Mouse (Mus musculus) frontal cortex, adult 2 months (tissue): ENCODE results near the gene Camk2g. TPM values are rescaled to one million over a fixed set of nuclear protein-coding genes. Genes with fewer than 3 reads are reported as not detected.
A peak's percentile ranks its signal among the peaks of the same experiment; 100 is the strongest.

Source experiments
- DNase-seq, 2 experiments: peaks; one replicate each; pipeline ENCODE4 v3.0.0; 2022; ENCODE audit warnings: low spot score in 1 of 2; ENCODE audit errors: extremely low spot score in 1 of 2
- polyA plus RNA-seq: library from polyadenylated mRNA; depleted of rRNA; stranded (reverse); fragments of >200 nt; gene quantifications from 2 replicates; pipeline ENCODE4 v1.2.3, GENCODE M21; 2012

Gene Camk2g
- polyA plus RNA-seq, 1 experiment, result 208 TPM

DNA sequence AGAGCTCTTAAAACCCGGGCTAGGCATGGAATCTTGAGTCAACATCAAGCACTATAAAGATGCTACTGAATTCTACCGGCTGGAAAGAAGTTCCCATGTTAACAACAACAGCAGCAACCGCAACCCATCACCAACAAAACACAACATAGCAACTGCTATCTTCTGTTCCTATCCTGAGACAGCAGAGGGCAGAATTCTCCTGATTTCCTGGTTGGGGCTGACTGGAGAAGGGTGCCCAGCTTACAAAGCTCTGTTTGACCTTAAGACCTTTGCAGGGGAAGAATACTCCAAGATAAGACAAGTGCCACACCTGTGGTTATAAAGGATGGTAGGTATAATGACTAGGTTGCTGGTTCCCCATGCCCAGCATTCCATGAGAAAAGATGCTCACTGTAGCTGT is 47.0 kb downstream of the Camk2g start:
- DNase-seq, result no peak

DNA sequence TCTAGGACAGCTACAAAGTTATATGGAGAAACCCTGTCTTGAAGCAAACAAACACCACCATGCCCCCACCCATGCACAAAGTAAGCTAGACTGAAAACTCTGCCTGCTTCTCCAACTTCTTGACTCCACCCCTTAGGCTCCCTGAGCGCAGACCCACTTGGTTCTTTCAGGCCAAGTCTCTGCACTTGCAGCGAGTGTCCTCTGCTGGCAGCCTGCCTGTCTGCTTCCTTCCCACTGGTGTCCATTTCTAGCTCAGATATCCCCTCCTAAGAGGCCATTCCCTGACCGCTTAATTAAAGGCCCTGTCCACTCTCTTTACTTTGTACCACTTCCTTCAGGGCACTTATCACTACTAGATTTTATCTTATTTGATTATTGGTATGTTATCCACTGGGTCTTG is 50.3 kb downstream of the Camk2g start:
- no peak for DNase-seq

DNA sequence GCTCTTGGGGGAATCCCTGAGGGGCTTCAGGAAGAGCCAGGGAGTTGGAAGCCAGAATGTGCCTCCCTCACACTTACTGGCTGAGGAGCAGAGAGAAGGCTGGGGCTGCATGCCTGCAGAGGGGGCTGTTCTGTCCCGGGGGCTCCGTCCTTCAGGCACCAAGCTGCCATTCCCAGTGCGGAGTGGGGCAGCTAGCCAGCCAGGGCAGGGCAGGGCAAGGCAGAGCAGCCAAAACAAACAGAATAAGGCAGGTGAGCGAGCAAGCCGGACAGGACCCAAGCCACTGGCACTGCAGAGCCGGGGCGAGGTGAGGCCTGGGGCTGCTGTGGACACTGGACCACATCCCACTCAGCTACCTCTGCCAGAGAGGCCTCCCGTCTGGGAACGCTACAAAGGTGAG is 52.6 kb downstream of the Camk2g start:
- no peak for DNase-seq

DNA sequence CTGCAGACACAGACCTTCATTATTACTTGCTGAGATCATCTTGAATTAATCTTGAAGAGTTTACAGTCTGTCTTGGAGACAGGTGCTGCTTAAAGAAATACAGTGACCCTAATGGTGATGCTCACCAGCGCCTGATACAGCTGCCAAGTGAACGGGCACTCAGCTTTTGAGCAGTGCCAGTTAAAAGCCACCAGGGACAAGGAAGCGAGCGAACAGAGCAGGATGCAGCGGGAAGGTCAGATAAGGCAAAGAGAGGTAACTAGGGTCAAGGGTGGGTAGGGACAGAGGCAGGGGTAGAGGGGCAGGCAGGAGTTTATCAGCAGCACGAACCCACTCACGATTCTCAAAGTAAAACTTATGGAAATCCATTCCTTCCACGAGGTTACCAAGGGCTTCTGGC is 55.4 kb downstream of the Camk2g start:
- DNase-seq, result no peak

DNA sequence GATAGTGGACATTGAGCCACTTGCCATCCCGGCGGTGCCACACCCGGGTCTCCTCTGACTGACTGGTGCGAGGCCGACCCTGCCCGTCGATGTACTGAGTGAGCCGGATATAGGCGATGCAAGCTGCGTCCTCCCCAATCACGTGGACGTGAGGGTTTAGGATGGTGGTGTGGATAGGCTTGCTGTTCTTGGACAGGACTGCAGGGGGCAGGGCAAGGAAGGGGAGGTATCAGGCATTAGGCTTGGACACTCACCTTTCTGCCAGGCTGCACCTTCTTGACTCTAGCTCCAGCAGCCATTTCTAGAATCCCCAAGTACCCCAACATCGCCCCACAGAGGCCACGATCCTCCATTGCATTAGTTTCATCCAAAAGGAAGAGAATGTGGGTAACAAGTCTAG is 56.6 kb downstream of the Camk2g start:
- DNase-seq, result peak in 1 of 2 experiments; percentile 64

DNA sequence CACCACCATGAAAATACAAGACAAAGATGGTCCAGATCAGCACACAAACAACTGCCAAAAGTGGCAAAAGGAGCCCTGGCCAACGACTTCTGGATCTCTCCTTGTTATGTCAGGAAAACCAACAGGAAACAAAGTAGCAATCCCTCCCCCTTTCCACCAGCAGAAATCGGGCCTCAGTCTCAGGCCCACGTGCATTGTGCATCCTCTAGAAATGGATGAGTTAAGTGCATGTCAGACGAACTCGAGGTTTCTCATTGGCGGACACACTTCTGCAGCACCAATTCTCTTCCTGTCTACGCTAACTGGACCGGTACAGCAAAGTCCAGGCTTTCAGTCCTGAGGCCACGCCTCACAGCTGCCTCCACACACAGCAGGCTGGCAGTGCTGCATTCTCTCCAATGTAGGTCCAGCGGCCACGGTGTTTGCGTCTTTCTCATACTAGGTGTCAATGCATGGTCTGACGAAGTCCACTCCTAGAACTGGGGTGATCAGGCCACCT is 57.9 kb downstream of the Camk2g start:
- no peak for DNase-seq

DNA sequence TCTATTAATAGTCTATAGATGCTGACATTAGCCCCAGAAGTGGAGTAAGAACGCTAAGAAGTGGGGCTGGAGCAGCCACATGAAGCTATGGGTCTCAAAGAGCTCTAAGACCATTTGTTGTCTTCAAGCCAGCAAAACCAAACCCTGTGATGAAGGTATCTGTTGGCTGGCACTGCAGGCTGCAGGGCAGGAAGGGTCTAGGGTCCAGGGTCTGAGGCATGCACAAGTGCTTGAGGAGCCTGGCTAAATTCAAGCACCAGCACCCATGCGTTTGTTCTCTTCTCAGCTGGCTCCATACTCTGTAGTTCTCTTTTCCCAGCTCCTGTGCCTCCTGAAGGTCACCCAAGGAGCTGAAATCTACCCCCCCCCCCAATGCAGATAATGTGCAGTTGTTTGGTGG is 58.8 kb downstream of the Camk2g start:
- no peak for DNase-seq

DNA sequence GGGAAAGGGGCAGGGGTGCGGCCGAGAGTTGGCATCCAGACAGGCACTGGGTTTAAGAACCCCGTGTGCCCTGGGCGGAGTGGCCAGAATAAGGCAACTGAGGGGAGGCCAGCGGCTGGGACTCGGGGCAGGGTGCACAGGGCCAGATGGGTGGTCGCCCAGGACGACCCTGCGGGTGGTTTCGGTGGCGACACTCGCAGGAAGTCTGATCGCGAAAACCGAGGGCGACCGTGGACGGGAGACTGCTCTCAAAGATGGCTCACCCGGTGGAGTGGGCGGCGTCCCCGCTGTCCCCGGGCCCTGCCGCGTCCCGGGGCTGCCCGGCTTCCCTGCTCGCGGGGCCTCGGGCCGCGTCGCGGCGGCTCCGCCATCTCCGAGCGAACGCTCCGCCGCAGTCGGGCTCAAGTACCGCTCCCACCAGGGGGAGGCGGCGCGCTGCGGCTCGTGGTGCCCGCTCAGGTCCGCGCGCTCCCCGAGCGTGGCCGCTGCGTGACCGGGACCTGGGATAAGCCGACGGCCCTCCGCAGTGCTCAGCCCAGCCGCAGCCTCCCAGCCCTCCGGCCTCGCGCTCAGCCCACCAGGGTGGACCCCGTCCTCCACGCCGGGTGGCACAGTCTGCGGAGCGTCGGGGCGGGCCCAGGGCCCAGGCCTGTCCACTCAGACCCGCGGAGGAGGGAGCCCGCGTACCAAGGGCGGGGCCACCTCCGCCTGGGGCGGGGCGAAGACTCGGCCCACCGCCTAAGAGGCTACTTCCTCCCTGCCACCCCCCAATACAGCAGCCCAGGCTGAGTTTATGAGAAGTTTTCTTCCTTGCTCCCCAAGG is 59.7 kb downstream of the Camk2g start, which contains the start of gene Ndst2:
Ndst2 (minus strand) TSS at position 611 of the 823 bp plus-strand sequence.
- peak in 1 of 2 experiments; percentile 84 for DNase-seq

DNA sequence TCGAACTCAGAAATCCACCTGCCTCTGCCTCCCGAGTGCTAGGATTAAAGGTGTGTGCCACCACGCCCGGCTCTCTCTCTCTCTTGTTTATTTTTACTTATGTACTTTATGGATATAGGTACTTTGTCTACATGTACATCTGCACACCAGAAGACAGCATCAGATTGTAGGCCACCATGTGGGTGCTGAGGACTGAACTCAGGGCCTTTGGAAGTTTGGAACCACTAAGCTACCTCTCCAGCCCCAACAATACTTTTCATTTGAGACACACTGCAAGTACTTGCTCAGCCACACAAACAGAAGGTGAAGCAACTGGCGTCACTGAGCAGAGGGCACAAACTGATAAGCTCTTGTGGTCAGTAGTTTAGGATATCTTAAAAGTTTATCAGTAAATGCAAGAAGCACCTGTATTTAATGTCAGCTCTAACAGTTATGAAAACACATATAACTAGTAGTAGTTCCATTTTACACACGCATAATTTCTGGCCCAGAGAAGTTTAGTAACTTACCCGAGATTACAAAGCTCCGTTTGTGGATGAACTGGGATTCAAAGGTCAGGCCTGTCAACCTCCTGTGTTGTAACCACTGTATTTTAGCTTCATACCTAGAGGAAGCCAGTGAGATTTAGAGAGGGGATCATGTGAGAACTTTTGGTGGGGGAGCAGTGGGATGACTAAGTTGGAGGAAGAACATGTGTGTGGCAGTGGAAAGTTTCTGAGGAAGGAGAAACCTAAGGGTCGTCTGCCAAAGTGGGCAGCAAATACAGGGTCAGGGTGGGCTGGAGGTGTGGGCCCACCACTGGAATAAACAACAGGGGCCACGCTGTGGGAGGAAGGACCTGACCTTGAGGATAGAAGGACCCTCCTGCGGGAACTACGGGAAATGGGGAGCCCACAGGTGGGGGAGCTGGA is 60.6 kb downstream of the Camk2g start:
- no peak for DNase-seq

DNA sequence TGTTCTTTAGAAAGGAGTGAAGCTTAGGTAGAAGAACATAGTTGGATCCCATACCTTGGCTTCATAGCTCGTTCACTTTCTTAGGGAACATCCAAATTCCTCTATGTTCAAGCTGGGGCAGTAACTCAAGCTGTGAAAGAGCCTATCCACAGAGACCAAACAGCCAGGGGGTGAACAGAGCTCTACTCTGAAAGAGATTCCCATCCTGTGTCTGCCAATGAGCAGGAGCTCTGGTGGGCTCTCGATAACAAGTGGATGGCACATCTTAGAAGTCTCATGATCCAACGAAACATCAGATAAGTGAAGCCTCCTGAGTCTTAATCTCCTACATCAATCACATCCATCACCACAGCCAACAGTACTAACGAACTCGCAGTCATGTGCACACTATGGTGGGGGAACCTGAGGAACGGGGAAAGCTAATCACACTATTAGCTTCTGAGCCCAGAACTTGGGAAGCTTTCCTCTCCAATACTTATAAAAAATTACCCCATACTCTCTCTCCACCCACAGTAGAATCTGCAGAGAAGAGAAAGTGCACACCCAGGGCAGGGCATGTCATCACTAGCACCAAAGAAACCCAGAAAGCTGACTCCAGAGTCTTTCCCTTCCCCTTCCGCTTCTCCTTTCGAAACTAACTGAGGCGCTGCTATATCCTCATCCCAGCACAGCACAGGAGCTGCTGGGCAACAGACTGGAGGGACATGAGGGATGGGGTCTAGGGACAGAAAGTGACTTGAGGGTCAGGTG is 62.9 kb downstream of the Camk2g start:
- no peak for DNase-seq

DNA sequence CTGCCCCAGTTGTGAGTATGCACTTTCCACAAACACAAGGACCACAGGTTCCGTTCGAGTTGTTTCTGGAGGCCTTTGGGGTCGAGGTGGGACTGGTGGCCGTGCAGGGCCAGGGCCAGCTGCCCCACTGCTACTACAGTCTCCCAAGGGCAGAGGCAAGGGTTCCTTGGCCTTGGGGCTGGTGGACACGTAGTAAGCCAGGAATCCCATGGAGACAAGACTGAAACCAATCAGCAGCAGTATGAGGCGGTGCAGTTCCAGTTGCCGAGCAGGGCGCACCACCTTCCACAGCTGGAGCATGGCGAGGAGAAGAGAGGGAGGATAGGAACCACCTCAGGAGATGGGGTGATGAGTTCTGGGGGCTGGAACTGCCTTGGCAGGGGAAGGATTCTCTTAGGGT is 64.0 kb downstream of the Camk2g start:
- no peak for DNase-seq

DNA sequence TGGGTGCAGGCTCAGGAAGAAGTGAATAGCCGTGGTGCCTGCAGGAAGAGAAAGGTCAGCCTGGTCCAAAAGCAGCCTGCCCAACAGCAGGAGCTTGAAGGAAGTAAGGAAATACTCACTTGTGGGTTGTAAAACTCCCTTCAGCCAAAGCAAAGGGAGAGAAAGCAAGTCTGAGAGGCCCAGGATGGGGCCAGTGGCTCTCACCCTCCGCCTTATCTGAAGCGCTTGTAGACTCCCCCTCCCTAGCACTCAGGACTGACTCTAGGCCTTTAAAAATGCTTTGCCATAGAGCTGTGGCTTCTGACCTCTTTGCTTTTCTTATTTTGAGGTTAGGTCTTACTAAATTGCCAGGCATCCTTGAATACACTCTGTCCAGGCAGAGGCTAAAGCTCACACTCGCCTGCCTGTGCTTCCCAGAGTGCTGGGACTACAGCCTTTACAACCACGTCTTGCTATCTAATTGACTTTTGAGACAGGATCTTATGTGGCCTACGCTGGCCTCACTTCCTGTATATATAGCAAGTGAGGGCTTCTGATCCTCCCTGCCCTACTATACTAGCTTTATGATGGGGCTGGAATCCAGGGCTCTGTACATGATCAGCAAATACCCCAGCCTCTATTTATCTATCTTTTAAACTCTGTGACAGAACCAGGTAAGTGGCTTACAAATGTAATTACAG is 68.1 kb downstream of the Camk2g start:
- DNase-seq, result no peak

DNA sequence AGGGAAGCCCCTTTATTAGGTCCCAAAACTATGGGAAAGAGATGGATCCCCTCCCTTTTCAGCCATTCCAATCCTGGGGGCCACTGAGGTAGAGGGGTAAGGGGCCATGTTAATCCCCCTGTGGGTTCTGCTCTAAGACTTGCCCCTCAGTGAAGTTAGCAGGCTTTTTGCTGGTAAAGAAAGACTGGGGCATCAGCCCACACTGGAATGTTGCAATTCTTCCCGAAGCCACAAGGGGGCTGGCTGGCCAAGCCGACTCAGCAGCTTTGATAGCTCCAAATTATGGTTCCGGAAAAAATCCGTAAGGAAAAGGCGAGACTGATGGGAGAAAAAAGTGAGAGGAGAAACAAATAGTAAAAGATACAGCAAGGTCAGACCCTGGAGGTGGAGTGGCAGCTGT is 69.8 kb downstream of the Camk2g start:
- DNase-seq, result peak; percentile 56 to 86

DNA sequence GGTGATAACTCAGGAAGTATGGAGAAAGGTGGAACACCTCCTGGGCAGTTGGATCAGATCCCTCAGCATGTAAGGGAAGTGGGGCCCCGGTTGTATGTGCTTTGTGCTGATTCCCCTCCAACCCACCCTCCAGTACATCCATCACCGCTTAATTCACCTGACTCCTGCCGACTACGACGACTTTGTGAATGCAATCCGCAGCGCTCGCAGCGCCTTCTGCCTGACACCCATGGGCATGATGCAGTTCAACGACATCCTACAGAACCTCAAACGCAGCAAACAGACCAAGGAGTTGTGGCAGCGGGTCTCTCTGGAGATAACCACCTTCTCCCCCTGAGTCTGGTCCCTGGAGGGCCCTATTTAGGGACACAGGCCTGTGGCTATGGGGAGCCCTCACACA is 70.9 kb downstream of the Camk2g start:
- DNase-seq, result no peak

DNA sequence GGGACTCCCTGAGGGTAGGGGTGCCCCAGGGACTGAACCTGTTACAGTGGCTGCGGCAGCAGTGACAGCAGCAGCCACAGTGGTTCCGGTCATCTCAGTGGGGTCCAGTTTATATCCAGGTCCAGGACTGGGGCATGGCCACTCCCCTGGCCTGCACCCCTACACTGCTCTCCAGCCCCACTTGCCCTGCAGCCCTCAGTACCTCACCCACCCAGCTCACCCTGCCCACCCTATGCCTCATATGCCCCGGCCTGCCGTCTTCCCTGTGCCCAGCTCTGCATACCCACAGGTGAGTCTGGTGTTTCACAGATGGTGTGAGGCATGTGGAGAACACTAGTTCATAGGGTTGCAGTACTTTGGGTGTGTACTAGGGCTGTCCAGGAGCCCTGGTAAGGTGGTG is 72.5 kb downstream of the Camk2g start:
- no peak for DNase-seq

DNA sequence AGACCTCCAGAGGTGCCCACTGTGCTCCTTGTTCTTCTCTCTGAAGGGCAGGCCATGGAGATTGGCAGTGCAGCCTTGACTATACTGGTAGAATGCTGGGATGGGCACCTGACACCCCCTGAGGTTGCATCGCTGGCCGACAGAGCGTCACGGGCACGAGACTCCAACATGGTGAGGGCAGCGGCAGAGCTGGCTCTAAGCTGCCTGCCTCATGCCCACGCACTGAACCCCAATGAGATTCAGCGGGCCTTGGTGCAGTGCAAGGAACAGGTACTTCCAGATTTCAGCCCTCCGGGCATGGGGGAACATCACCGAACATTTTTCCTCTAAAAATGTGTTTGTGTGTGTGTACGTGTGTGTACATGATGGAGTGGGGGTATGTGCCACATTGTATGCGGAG is 74.1 kb downstream of the Camk2g start:
- no peak for DNase-seq

DNA sequence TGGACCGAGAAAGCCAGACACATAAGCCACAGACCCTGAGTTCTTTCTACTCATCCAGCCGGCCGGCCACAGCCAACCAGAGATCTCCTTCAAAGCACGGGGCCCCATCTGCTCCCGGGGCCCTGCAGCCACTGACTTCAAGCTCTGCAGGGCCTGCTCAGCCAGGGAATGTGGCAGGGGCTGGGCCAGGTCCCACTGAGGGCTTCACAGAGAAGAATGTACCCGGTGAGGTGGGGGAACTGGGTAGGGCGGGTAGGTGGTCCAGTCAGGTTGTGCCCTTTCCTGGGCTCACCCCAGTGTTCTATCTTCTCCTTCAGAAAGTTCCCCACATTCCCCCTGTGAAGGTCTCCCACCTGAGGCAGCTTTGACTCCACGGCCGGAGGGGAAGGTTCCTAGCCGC is 75.4 kb downstream of the Camk2g start:
- DNase-seq, result no peak

DNA sequence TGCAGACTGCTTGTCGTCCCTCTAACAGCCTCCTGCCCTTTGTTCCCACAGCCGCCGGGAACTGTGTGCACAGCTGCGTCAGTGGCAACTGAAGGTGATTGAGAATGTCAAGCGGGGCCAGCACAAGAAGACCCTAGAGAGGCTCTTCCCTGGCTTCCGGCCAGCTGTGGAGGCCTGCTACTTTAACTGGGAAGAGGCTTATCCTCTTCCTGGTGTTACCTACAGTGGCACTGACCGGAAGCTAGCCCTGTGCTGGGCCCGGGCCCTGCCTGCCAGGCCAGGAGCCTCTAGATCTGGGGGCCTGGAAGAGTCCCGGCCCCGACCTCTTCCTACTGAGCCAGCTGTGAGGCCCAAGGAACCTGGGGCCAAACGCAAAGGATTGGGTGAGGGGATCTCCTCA is 80.1 kb downstream of the Camk2g start:
- no peak for DNase-seq

DNA sequence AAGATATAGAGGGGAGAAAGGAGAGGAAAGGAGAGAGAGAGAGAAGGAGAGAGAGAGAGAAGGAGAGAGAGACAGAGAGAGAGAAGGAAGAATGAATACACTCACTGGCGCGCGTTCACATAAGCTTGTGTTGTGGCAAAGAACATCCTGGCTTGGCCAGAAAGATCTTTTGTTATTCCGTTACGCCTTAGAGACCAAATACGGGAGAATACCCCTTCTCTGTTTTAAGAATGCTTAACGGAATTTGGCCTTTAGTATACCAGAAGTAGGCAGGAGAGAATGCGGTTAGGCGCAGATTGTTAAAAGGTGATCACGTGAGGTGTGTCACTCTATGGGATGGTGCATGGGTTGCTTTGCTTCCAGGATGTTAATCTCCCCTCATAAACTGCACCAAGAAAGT is 85.6 kb downstream of the Camk2g start:
- DNase-seq, result no peak
